Mouse (Mus musculus): ENCODE results near the gene Tmem199. TPM values are rescaled to one million over a fixed set of nuclear protein-coding genes. Genes with fewer than 3 reads are reported as not detected.

The Tmem199 gene
- polyA plus RNA-seq, 1 experiment from 2014 or later: 53.3 TPM

DNA sequence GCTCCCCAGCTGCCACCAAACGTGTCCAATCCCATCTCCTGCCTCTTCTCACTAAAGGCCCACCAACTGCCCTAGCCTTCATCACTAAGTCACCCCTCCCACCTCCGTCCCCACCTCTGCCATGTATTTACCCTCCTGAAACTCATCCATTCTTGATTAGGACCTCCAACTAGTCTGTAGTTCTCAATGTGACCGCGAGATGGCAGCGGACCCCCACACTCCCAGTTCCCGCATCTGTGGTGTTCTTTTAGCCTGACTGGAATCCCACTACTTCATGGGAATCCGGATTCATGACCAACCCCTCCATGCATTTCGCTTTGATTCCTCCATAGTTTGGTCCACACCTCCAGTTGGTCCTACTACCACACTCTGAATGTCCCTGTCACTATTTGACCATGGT lies 23.8 kb downstream of the Tmem199 start:
- no peak overlapping the region for H3K4me3 ChIP-seq (ENCODE audit: low read depth, low read length)
- no peaks in the 10 kb centered on the region for H3K36me3 ChIP-seq (ENCODE audit: insufficient read depth)
- peak; percentile 86 for TF ChIP-seq CTCF (IDR thresholded peaks at IDR 0.05; ENCODE audit: low read depth)
- ATAC-seq (ENCODE audit: insufficient read depth) (no peak; the same call in 1 of the 2 replicates), DNase-seq (peak; percentile 83)
- H3K27ac ChIP-seq (ENCODE audit: low read depth): no peak overlapping the region
- 2% methylated on average over 8 of the region's 8 CpGs for WGBS
- H3K4me2 ChIP-seq: no peak overlapping the region
- H3K9ac ChIP-seq: no peak overlapping the region
- no peaks in the 10 kb centered on the region for H3K4me1 ChIP-seq (ENCODE audit: insufficient read depth)
- no peaks in the 10 kb centered on the region for H3K9me3 ChIP-seq (ENCODE audit: low read depth, low read length)
- H3K27me3 ChIP-seq (ENCODE audit: insufficient read depth, low read length): peaks cover 65% of the 10 kb centered on the region

DNA sequence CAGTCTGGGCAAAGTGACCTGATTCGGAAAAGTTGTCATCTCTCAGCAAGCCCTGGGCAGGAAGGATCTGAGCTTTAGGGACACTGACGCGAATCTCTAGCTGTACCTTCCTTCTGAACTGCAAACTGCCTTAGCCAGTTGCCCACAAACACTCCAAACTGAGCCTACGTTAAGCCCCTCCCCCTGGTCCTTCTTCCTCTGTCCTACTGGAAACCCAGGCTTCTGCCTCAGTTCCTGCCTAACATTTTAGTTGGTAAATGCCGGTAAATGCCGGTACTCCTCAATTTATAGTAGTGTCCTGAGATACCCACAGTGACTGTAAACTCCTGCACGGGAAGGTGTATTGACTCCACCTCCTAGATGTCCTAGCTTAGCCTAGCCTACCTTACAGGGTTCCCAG lies 28.3 kb downstream of the Tmem199 start:
- Histone ChIP-seq H3K27me3 (ENCODE audit: insufficient read depth, low read length) (peaks cover 33% of the 10 kb centered on the region), H3K4me1 (ENCODE audit: insufficient read depth) (no peaks in the 10 kb centered on the region), H3K4me2 (no peak overlapping the region), H3K27ac (ENCODE audit: low read depth) (no peak overlapping the region), H3K9ac (no peak overlapping the region), H3K36me3 (ENCODE audit: insufficient read depth) (no peaks in the 10 kb centered on the region), H3K9me3 (ENCODE audit: low read depth, low read length) (no peaks in the 10 kb centered on the region), H3K4me3 (ENCODE audit: low read depth, low read length) (no peak overlapping the region)
- no peak for TF ChIP-seq CTCF (IDR thresholded peaks at IDR 0.05; ENCODE audit: low read depth)
- DNase-seq: no peak
- no peak for ATAC-seq (ENCODE audit: insufficient read depth)
- 51% methylated on average over 7 of the region's 7 CpGs for WGBS

DNA sequence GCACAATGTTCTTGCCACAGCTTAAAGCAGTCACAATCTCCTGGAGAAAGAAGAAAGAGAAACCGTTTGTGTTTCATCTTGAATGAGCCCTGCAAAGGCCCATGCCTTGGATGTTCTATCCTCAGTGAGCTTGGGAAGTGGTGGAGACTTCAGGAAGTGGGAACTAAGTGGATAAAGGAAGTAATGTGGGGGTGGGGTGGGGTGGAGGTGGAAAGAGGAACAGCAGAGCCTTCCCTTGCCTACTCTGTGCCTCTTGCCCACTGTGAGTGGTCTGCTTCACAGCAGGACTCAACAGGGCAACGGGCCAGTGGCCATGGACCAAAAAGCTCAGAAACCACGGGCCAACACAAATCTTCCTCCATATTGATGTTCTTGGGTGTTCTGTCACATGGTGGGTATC lies 36.7 kb downstream of the Tmem199 start:
- DNase-seq (no peak), ATAC-seq (ENCODE audit: insufficient read depth) (no peak)
- Histone ChIP-seq H3K4me3 (ENCODE audit: low read depth, low read length) (no peak overlapping the region), H3K36me3 (ENCODE audit: insufficient read depth) (no peaks in the 10 kb centered on the region), H3K4me1 (ENCODE audit: insufficient read depth) (no peaks in the 10 kb centered on the region), H3K27me3 (ENCODE audit: insufficient read depth, low read length) (no peaks in the 10 kb centered on the region), H3K4me2 (no peak overlapping the region), H3K9me3 (ENCODE audit: low read depth, low read length) (no peaks in the 10 kb centered on the region), H3K27ac (ENCODE audit: low read depth) (no peak overlapping the region), H3K9ac (no peak overlapping the region)
- no peak for TF ChIP-seq CTCF (IDR thresholded peaks at IDR 0.05; ENCODE audit: low read depth)
- WGBS: 75% methylated on average over 3 of the region's 3 CpGs

DNA sequence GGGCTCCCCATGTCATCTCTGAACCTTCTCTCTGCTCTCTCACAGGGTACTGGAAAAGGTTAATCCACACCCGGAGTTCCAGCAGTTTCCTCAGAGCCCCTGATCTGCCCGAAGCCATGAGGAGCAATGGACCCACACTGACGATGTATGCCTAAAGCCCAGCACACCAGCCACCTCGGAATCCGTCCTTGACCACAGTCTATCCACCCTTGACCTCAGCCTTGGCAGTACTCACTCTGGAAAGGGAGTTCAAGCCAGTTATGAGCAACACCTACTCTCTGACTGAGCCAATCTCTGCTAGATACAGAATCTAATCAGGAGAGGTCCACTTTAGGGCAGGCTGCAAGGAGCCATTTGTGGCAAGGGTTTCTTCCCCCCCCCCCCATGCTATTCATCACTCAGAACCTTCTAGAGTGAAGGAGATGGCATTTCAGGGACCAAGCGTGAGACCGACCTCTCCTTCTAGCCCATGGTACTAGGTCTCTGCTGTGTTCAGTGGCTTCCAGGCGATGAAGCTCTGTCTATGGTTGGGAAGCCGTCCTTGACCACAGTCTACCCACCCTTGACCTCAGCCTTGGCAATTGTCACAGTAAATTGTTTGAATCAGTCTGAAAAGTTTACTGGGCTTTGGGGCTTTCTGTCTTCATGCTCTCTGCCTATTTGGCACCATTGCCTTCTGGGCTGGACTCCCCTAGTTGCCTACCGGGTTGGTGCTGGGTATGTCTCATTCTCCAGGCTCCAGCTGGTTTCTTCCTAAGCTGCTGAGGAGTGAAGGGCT lies 40.5 kb downstream of the Tmem199 start:
- H3K4me3 ChIP-seq (ENCODE audit: low read depth, low read length): no peak overlapping the region
- H3K27me3 ChIP-seq (ENCODE audit: insufficient read depth, low read length): no peaks in the 10 kb centered on the region
- no peak overlapping the region for H3K4me2 ChIP-seq
- no peak for TF ChIP-seq CTCF (IDR thresholded peaks at IDR 0.05; ENCODE audit: low read depth)
- H3K27ac ChIP-seq (ENCODE audit: low read depth): no peak overlapping the region
- no peaks in the 10 kb centered on the region for H3K9me3 ChIP-seq (ENCODE audit: low read depth, low read length)
- ATAC-seq (ENCODE audit: insufficient read depth): no peak
- H3K9ac ChIP-seq: no peak overlapping the region
- H3K4me1 ChIP-seq (ENCODE audit: insufficient read depth): 0 out of 2 replicates have a peak, but pooled peaks cover under 1% of the 10 kb centered on the region
- WGBS: 87% methylated on average over 10 of the region's 10 CpGs
- H3K36me3 ChIP-seq (ENCODE audit: insufficient read depth): no peaks in the 10 kb centered on the region
- DNase-seq: no peak

DNA sequence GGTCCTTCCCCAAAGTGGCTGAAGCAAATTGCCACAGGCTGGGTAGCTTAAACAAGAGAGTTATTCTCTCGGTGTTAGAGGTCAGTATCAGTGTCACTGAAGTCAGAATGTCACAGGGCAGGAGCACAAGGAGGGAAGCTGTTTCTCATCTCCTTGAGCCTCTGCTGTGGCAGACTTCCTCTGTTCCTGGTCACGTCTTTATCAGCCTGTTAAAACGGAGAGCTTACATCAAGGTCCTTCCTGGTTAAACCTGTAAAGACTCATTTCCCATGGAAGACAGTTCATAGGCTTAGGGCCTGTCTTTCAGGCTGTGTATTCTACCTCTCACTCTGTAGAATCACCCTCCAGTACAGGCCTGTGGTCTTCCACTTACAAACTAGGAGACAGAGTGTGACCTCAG lies 44.0 kb downstream of the Tmem199 start:
- H3K4me2 ChIP-seq: no peak overlapping the region
- no peak for ATAC-seq (ENCODE audit: insufficient read depth)
- H3K4me3 ChIP-seq (ENCODE audit: low read depth, low read length): no peak overlapping the region
- H3K27me3 ChIP-seq (ENCODE audit: insufficient read depth, low read length): no peaks in the 10 kb centered on the region
- no peak overlapping the region for H3K27ac ChIP-seq (ENCODE audit: low read depth)
- 44% methylated on average over 3 of the region's 3 CpGs for WGBS
- H3K36me3 ChIP-seq (ENCODE audit: insufficient read depth): no peaks in the 10 kb centered on the region
- no peak for DNase-seq
- peaks cover 9% of the 10 kb centered on the region; the same call in 1 of the 2 replicates for H3K4me1 ChIP-seq (ENCODE audit: insufficient read depth)
- TF ChIP-seq CTCF (IDR thresholded peaks at IDR 0.05; ENCODE audit: low read depth): no peak
- no peak overlapping the region for H3K9ac ChIP-seq
- H3K9me3 ChIP-seq (ENCODE audit: low read depth, low read length): no peaks in the 10 kb centered on the region

DNA sequence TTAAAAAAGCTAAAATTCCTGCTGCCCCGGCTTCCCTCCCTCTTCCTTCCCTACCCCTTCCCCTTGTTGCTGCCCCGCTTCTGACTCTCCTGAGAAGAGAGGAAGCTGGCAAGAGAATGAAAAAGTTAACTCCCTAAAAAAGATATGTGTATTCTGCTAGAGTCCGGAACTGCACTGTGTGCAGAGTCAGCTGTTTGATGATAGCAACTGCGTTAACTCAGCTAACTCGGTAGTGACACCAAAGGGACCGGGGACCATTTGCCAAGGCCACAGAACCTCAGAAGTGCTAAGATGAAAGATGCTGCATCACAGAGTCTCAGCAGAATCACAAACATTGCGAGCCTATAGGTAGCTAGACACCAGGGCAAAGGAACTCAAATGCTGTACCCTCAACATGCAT lies 44.5 kb downstream of the Tmem199 start:
- Histone ChIP-seq H3K4me2 (no peak overlapping the region), H3K9ac (no peak overlapping the region), H3K27ac (ENCODE audit: low read depth) (no peak overlapping the region), H3K9me3 (ENCODE audit: low read depth, low read length) (no peaks in the 10 kb centered on the region), H3K36me3 (ENCODE audit: insufficient read depth) (no peaks in the 10 kb centered on the region), H3K27me3 (ENCODE audit: insufficient read depth, low read length) (no peaks in the 10 kb centered on the region), H3K4me3 (ENCODE audit: low read depth, low read length) (no peak overlapping the region), H3K4me1 (ENCODE audit: insufficient read depth) (peaks cover 9% of the 10 kb centered on the region; the same call in 1 of the 2 replicates)
- no peak for TF ChIP-seq CTCF (IDR thresholded peaks at IDR 0.05; ENCODE audit: low read depth)
- no peak for DNase-seq
- 66% methylated on average over 7 of the region's 7 CpGs for WGBS
- no peak for ATAC-seq (ENCODE audit: insufficient read depth)

DNA sequence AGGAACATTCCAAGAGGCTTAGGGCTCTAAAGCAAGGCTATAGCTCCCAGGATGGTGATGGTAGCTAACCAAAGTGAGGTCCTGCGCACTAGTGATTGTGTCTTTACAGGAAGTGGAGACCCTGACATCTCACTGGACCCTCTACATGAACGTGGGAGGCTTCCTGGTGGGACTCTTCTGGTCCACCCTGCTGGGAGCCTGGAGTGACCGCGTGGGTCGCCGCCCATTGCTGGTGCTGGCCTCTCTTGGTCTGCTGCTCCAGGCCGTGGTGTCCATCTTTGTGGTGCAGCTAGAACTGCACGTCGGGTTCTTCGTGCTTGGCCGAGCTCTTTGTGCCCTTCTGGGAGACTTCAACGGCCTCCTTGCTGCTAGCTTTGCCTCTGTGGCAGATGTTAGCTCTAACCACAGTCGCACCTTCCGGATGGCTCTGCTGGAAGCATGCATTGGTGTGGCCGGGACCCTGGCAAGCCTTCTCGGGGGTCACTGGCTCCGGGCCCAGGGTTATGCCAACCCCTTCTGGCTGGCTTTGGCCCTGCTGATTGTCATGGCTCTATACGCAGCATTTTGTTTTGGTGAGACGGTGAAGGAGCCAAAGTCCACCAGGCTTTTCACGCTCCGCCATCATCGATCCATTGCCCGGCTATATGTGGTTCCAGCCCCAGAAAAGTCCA lies 45.6 kb downstream of the Tmem199 start:
- Histone ChIP-seq H3K4me3 (ENCODE audit: low read depth, low read length) (peak overlapping the region; percentile 80), H3K27ac (ENCODE audit: low read depth) (peak overlapping the region; percentile 96), H3K36me3 (ENCODE audit: insufficient read depth) (no peaks in the 10 kb centered on the region), H3K9me3 (ENCODE audit: low read depth, low read length) (no peaks in the 10 kb centered on the region), H3K4me2 (peak overlapping the region; percentile 94), H3K27me3 (ENCODE audit: insufficient read depth, low read length) (no peaks in the 10 kb centered on the region), H3K9ac (peak overlapping the region; percentile 85), H3K4me1 (ENCODE audit: insufficient read depth) (peaks cover 9% of the 10 kb centered on the region; the same call in 1 of the 2 replicates)
- ATAC-seq (ENCODE audit: insufficient read depth): no peak
- 71% methylated on average over 23 of the region's 23 CpGs for WGBS
- DNase-seq: no peak
- TF ChIP-seq CTCF (IDR thresholded peaks at IDR 0.05; ENCODE audit: low read depth): no peak
